Mouse (Mus musculus): Measurements from ENCODE around the gene 4933425L06Rik. TPM values are rescaled to one million over a fixed set of nuclear protein-coding genes. Genes with fewer than 3 reads are reported as not detected.
A peak's percentile ranks its signal among the peaks of the same experiment; 100 is the strongest.

Gene 4933425L06Rik
- polyA plus RNA-seq, 1 experiment from 2014 or later, result not detected

DNA sequence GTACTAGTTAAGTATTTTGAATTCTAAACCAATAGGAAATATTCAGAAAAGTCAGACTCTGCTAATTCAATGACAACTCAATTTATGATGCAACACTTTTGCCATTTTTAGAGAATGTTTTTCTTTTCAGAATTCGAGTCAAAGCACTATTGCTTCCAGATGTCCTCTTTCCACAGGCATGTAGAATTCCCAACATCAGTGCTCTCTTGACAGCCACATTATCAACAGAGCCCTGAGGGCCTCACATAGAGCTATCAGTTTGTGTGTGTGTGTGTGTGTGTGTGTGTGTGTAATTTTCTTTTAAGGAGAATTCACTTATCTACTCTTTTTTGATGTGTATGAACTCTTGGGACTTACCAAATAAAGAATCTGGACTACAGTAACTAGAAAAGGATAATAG is 64.9 kb downstream of the 4933425L06Rik start:
- no peak for ATAC-seq (replicated peaks; ENCODE audit: low FRiP score)
- 38% methylated on average over 1 of the region's 1 CpGs for WGBS

DNA sequence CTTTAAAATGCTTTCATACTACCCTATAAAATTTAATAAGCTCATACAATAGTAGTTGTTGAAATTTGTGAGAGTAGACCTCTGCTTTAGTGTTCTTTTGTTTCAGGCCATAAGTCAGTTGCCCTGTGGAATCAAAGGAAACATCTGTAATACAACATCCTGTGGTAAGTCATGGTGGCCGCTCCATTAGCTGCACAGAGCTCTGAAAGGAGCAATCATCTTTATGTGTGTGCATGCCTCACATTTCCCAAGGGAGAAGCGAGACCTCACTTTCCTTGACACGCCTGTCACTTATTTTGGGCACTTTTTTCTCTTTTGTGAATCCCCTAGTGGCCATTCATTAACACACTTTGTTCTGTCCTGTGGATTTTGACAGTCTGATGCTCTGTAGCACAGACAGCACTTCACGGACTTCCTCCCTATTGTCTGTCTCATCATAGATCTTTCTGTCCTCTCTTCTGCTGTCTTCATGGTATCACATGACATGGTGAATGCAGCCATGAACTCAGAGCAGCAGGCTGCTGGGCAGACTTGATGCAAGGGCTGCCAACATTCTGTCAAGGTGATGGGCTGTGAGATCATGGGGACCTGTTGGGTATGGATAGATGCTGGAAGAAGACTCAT is 66.0 kb downstream of the 4933425L06Rik start:
- Histone ChIP-seq H3K27ac (no peak overlapping the region), H3K36me3 (no peaks in the 10 kb centered on the region), H3K4me3 (replicated peaks) (no peak overlapping the region), H3K9ac (no peak overlapping the region), H3K27me3 (no peaks in the 10 kb centered on the region), H3K4me1 (peaks cover 2% of the 10 kb centered on the region; the same call in 1 of the 2 replicates), H3K4me2 (no peak overlapping the region), H3K9me3 (replicated peaks) (no peaks in the 10 kb centered on the region)
- peak; percentile 56 for ATAC-seq (replicated peaks; ENCODE audit: low FRiP score)
- WGBS, result 61% methylated on average over 4 of the region's 4 CpGs

More for the DNA sequence above, 64.9 kb downstream of the 4933425L06Rik start:
- H3K4me3 ChIP-seq (replicated peaks), result no peak overlapping the region
- H3K9me3 ChIP-seq (replicated peaks), result no peaks in the 10 kb centered on the region
- no peak overlapping the region for H3K27ac ChIP-seq
- H3K4me2 ChIP-seq, result no peak overlapping the region
- H3K4me1 ChIP-seq, result peaks cover 2% of the 10 kb centered on the region; the same call in 1 of the 2 replicates
- no peak overlapping the region for H3K9ac ChIP-seq
- no peaks in the 10 kb centered on the region for H3K36me3 ChIP-seq
- H3K27me3 ChIP-seq, result no peaks in the 10 kb centered on the region

DNA sequence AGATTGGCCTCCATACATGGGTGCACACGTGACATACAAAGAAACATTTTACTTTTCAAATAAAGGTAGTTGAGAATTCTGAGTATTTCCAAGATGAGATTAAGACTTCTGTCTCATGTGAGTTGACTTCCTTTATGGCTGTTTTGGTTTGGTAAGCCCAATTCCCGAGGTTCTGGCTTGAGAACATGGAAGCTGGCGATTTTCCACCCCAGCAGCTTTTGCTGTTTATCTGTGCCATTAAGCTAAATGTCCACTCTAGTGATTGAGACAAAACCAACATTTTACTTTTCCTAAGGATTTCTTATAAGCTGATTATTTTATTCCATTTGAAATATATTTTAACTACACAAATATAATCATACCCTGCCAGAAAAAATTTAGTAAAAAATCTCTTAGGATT is 68.1 kb downstream of the 4933425L06Rik start:
- no peaks in the 10 kb centered on the region for H3K27me3 ChIP-seq
- no peak overlapping the region for H3K9ac ChIP-seq
- H3K36me3 ChIP-seq, result no peaks in the 10 kb centered on the region
- no peak overlapping the region for H3K4me3 ChIP-seq (replicated peaks)
- H3K4me2 ChIP-seq, result no peak overlapping the region
- no peak for ATAC-seq (replicated peaks; ENCODE audit: low FRiP score)
- 78% methylated on average over 3 of the region's 3 CpGs for WGBS
- H3K4me1 ChIP-seq, result peaks cover 2% of the 10 kb centered on the region; the same call in 1 of the 2 replicates
- H3K9me3 ChIP-seq (replicated peaks), result no peaks in the 10 kb centered on the region
- H3K27ac ChIP-seq, result no peak overlapping the region

GRCm38 (mm10) chr13:105153955-105154354 is 72.0 kb downstream of the 4933425L06Rik start:
- H3K9ac ChIP-seq, result no peak overlapping the region
- H3K4me1 ChIP-seq, result no peaks in the 10 kb centered on the region
- no peaks in the 10 kb centered on the region for H3K27me3 ChIP-seq
- no peak overlapping the region for H3K4me2 ChIP-seq
- H3K4me3 ChIP-seq (replicated peaks), result no peak overlapping the region
- no peaks in the 10 kb centered on the region for H3K36me3 ChIP-seq
- no peaks in the 10 kb centered on the region for H3K9me3 ChIP-seq (replicated peaks)
- 58% methylated on average over 4 of the region's 4 CpGs for WGBS
- no peak overlapping the region for H3K27ac ChIP-seq
- no peak for ATAC-seq (replicated peaks; ENCODE audit: low FRiP score)

DNA sequence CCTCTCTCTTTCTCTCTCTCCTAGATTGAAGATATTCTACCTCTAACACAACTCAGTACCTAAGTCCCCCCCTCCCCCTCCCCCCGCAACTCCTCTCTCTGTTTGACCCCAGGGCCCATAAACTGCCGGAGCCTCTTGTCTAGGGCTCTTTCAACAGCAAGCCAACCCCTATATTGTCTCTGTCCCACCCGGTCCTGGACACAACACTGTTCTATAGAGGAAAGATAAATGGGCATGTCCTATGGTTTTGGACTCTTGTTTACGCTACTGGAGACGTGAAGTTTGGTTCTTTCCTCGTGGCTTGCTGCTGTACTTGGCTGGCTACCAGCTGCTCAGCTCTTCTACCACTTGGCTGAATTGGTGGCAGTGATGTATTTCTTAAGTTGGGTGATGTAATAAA is 83.5 kb downstream of the 4933425L06Rik start:
- Histone ChIP-seq H3K36me3 (no peaks in the 10 kb centered on the region), H3K27me3 (no peaks in the 10 kb centered on the region), H3K4me2 (no peak overlapping the region), H3K27ac (no peak overlapping the region), H3K4me1 (no peaks in the 10 kb centered on the region), H3K9ac (no peak overlapping the region), H3K4me3 (replicated peaks) (no peak overlapping the region), H3K9me3 (replicated peaks) (no peaks in the 10 kb centered on the region)
- no peak for ATAC-seq (replicated peaks; ENCODE audit: low FRiP score)
- WGBS, result 64% methylated on average over 5 of the region's 6 CpGs

Other genes with a start within 250 kb of the 4933425L06Rik start
- gene Shisal2b, start 218.2 kb upstream of the 4933425L06Rik start, polyA plus RNA-seq (2015; fragmentation: Nextera tagmentation; extraction: Ambion mirVana), result 0.71 and 1.2 TPM in 2 replicates
- gene Rgs7bp, start 27.2 kb upstream of the 4933425L06Rik start, polyA plus RNA-seq (2015; fragmentation: Nextera tagmentation; extraction: Ambion mirVana), result 2.5 TPM in 2 replicates
- gene Rnf180, start 212.7 kb downstream of the 4933425L06Rik start, polyA plus RNA-seq (2015; fragmentation: Nextera tagmentation; extraction: Ambion mirVana), result 6.1 and 6.9 TPM in 2 replicates